In genomic region chr6:85253275-85253674, GRCm38 (mm10) we compare ENCODE assay signal across 11 mouse cellular contexts.
DNase-seq lines count a peak whose midpoint lies in the region; ATAC-seq and TF ChIP-seq lines count a peak whose summit lies in the region.
"Had no signal": no experiment of that assay in that cellular context is flagged by ENCODE, and none has a peak within 500 bp of the region (broad histone marks: within the 10 kb centered on the region; RNA-seq: fewer than 3 reads in every experiment).

No protein-coding gene starts in this region.

- DNase-seq in frontal cortex, postnatal 10 days (ENCODE audit: low spot score in 2 of 2), result no peak
- DNase-seq in kidney, adult 2 months, result peak; percentile 23
- DNase-seq in kidney, adult 8-10 months, result no peak
- no peak for DNase-seq in midbrain, postnatal 0 days (ENCODE audit: low spot score)
- no peak for DNase-seq in midbrain, embryonic 11.5 days (ENCODE audit: low spot score, missing footprints)
- DNase-seq in retina, postnatal 1 day, result peak; percentile 47
- no peak for DNase-seq in urinary bladder, postnatal 10 days (ENCODE audit: low spot score)
- DNase-seq: thymus, adult 2 months had no signal

- 80% methylated on average over 3 of the region's 3 CpGs for WGBS in kidney, adult 2 months
- WGBS in midbrain, postnatal 0 days, result 82% methylated on average over 3 of the region's 3 CpGs
- 77% methylated on average over 3 of the region's 3 CpGs for WGBS in midbrain, embryonic 11.5 days

- no peak; the same call in 1 of the 2 replicates for TF ChIP-seq CTCF in kidney, adult 2 months (conservative IDR thresholded peaks at IDR 0.05; ENCODE audit: insufficient read depth, insufficient read length, low read depth, low read length)
- TF ChIP-seq CTCF in midbrain, postnatal 0 days (IDR thresholded peaks at IDR 0.05), result peak; percentile 51

- H3K36me3 ChIP-seq in kidney, adult 2 months (ENCODE audit: control insufficient read depth, insufficient read depth, low read length), result no peaks in the 10 kb centered on the region
- no peaks in the 10 kb centered on the region for H3K36me3 ChIP-seq in midbrain, postnatal 0 days (ENCODE audit: insufficient read depth, low read length)
- no peaks in the 10 kb centered on the region for H3K36me3 ChIP-seq in midbrain, embryonic 11.5 days (ENCODE audit: control insufficient read depth, insufficient read depth, low read length)

- TF ChIP-seq POLR2A in kidney, adult 2 months (IDR thresholded peaks at IDR 0.05; ENCODE audit: low read depth, low read length), result no peak

- peaks cover 48% of the 10 kb centered on the region for H3K4me1 ChIP-seq in kidney, adult 2 months (ENCODE audit: control insufficient read depth, insufficient read depth, low read length)
- no peaks in the 10 kb centered on the region for H3K4me1 ChIP-seq in midbrain, postnatal 0 days (ENCODE audit: insufficient read depth, low read length)
- no peaks in the 10 kb centered on the region for H3K4me1 ChIP-seq in midbrain, embryonic 11.5 days (ENCODE audit: control insufficient read depth, insufficient read depth, low read length)

- peak; percentile 39 for ATAC-seq in frontal cortex, adult (ENCODE audit: low TSS enrichment)
- ATAC-seq in midbrain, postnatal 0 days (ENCODE audit: low FRiP score), result no peak; the same call in 1 of the 2 replicates
- no peak for ATAC-seq in midbrain, embryonic 11.5 days (ENCODE audit: low FRiP score)

- no peak overlapping the region for H3K4me3 ChIP-seq in kidney, adult 2 months (ENCODE audit: insufficient read depth, low read depth, low read length)
- no peak overlapping the region for H3K4me3 ChIP-seq in midbrain, postnatal 0 days (ENCODE audit: low read depth, low read length)
- no peak overlapping the region for H3K4me3 ChIP-seq in midbrain, embryonic 11.5 days (ENCODE audit: low read depth, low read length)
- H3K4me3 ChIP-seq: erythroblast, embryonic 14.5 days had no signal

- H3K27ac ChIP-seq in kidney, adult 2 months (ENCODE audit: insufficient read depth, low read depth, low read length), result peak overlapping the region; percentile 61
- H3K27ac ChIP-seq in midbrain, postnatal 0 days (ENCODE audit: low read depth, low read length), result no peak overlapping the region
- no peak overlapping the region for H3K27ac ChIP-seq in midbrain, embryonic 11.5 days (ENCODE audit: low read depth, low read length)
- H3K27ac ChIP-seq: hindbrain, embryonic 14.5 days had no signal

- H3K27me3 ChIP-seq in kidney, adult 2 months (replicated peaks; ENCODE audit: control insufficient read depth, insufficient read depth, low read length), result no peaks in the 10 kb centered on the region
- H3K27me3 ChIP-seq in midbrain, postnatal 0 days (ENCODE audit: insufficient read depth, low read length), result no peaks in the 10 kb centered on the region
- no peaks in the 10 kb centered on the region for H3K27me3 ChIP-seq in midbrain, embryonic 11.5 days (ENCODE audit: control insufficient read depth, insufficient read depth, low read length)

- H3K9ac ChIP-seq in midbrain, postnatal 0 days (replicated peaks; ENCODE audit: low read length, poor library complexity, severe bottlenecking), result no peak overlapping the region
- H3K9ac ChIP-seq in midbrain, embryonic 11.5 days (ENCODE audit: low read length), result no peak overlapping the region
- H3K9ac ChIP-seq: hindbrain, embryonic 14.5 days had no signal

- no peaks in the 10 kb centered on the region for H3K9me3 ChIP-seq in midbrain, postnatal 0 days (ENCODE audit: low read length)
- no peaks in the 10 kb centered on the region for H3K9me3 ChIP-seq in midbrain, embryonic 11.5 days (ENCODE audit: control insufficient read depth, low read length)

- no peak overlapping the region for H3K4me2 ChIP-seq in midbrain, postnatal 0 days (ENCODE audit: low read depth, low read length, poor library complexity, severe bottlenecking)
- H3K4me2 ChIP-seq in midbrain, embryonic 11.5 days, result no peak overlapping the region
- H3K4me2 ChIP-seq: hindbrain, embryonic 14.5 days had no signal

Comparison
In these comparisons a context has a peak if more than half of its experiments do, and no peak if none do; other contexts are left out.
1. DNase-seq: peak in kidney, adult 2 months (single experiment) and retina, postnatal 1 day (single experiment); none in frontal cortex, postnatal 10 days (0 of 2), kidney, adult 8-10 months (0 of 2), midbrain, postnatal 0 days (single experiment), midbrain, embryonic 11.5 days (single experiment) and urinary bladder, postnatal 10 days (single experiment).